Mouse (Mus musculus): ENCODE data around the gene Pkd1l1. TPM values are rescaled to one million over a fixed set of nuclear protein-coding genes. Genes with fewer than 3 reads are reported as not detected.

Gene Pkd1l1
- polyA plus RNA-seq (2017; shearing (Covaris generic)) = under 1 TPM; 0.11 to 0.42 TPM

GRCm38 (mm10) chr11:8973166-8973565 is at the start of gene Pkd1l1:
Gene Pkd1l1 (minus strand): TSS chr11:8973266.
- ATAC-seq = no peak

GRCm38 (mm10) chr11:9020207-9020606 is 47.1 kb upstream of the Pkd1l1 start:
- ATAC-seq = no peak

- ATAC-seq = no peak
These were observed 45.6 kb upstream of the Pkd1l1 start for GRCm38 (mm10) chr11:9018491-9019267.

GRCm38 (mm10) chr11:9014740-9015139 is 41.7 kb upstream of the Pkd1l1 start:
- ATAC-seq = no peak

- peak; percentile 33 for ATAC-seq
These were observed 38.3 kb upstream of the Pkd1l1 start for GRCm38 (mm10) chr11:9011348-9011747.

GRCm38 (mm10) chr11:9010853-9011339 is 37.8 kb upstream of the Pkd1l1 start, which contains the start of gene Hus1:
Gene Hus1 (minus strand): TSS chr11:9011191.
- peak; percentile 85 for ATAC-seq

GRCm38 (mm10) chr11:9010416-9010815 is 37.4 kb upstream of the Pkd1l1 start:
- ATAC-seq = no peak

GRCm38 (mm10) chr11:9008761-9009160 is 35.7 kb upstream of the Pkd1l1 start:
- ATAC-seq = no peak

- no peak for ATAC-seq
These were observed 15.0 kb upstream of the Pkd1l1 start for GRCm38 (mm10) chr11:8988084-8988483.

- no peak for ATAC-seq
These were observed 13.0 kb upstream of the Pkd1l1 start for GRCm38 (mm10) chr11:8986058-8986457.

GRCm38 (mm10) chr11:8983237-8983861 is 10.3 kb upstream of the Pkd1l1 start:
- ATAC-seq = peak; percentile 61

GRCm38 (mm10) chr11:8978154-8978553 is 5.1 kb upstream of the Pkd1l1 start:
- no peak for ATAC-seq

GRCm38 (mm10) chr11:8972093-8972492 is 973 bp downstream of the Pkd1l1 start:
- ATAC-seq = no peak

- ATAC-seq = no peak
These were observed 2.6 kb downstream of the Pkd1l1 start for GRCm38 (mm10) chr11:8970509-8970908.

GRCm38 (mm10) chr11:8968094-8968493 is 5.0 kb downstream of the Pkd1l1 start:
- ATAC-seq = no peak

GRCm38 (mm10) chr11:8958572-8958971 is 14.5 kb downstream of the Pkd1l1 start:
- ATAC-seq = no peak

GRCm38 (mm10) chr11:8958108-8958507 is 15.0 kb downstream of the Pkd1l1 start:
- no peak for ATAC-seq

GRCm38 (mm10) chr11:8957023-8957422 is 16.0 kb downstream of the Pkd1l1 start:
- no peak for ATAC-seq

GRCm38 (mm10) chr11:8955678-8956077 is 17.4 kb downstream of the Pkd1l1 start:
- no peak for ATAC-seq

- no peak for ATAC-seq
These were observed 23.2 kb downstream of the Pkd1l1 start for GRCm38 (mm10) chr11:8949765-8950430.

GRCm38 (mm10) chr11:8948871-8949270 is 24.2 kb downstream of the Pkd1l1 start:
- ATAC-seq = no peak

GRCm38 (mm10) chr11:8944114-8944513 is 29.0 kb downstream of the Pkd1l1 start:
- no peak for ATAC-seq

GRCm38 (mm10) chr11:8942446-8942845 is 30.6 kb downstream of the Pkd1l1 start:
- ATAC-seq = no peak
